Mouse (Mus musculus): ENCODE data around the gene Slc29a1. TPM values are rescaled to one million over a fixed set of nuclear protein-coding genes. Genes with fewer than 3 reads are reported as not detected.

The Slc29a1 gene
- total RNA-seq, 2 experiments from 2014 or later = 64.3 to 67.7 TPM

- no peak for ATAC-seq (replicated peaks; ENCODE audit: poor library complexity)
These were observed 7.5 kb downstream of the Slc29a1 start for GRCm38 (mm10) chr17:45591701-45592605.

GRCm38 (mm10) chr17:45590410-45590809 lies 9.0 kb downstream of the Slc29a1 start:
- ATAC-seq (replicated peaks; ENCODE audit: poor library complexity) = no peak

GRCm38 (mm10) chr17:45589844-45590243 lies 9.6 kb downstream of the Slc29a1 start:
- no peak for ATAC-seq (replicated peaks; ENCODE audit: poor library complexity)

GRCm38 (mm10) chr17:45589236-45589635 lies 10.2 kb downstream of the Slc29a1 start:
- ATAC-seq (replicated peaks; ENCODE audit: poor library complexity) = no peak

- no peak for ATAC-seq (replicated peaks; ENCODE audit: poor library complexity)
These were observed 11.0 kb downstream of the Slc29a1 start for GRCm38 (mm10) chr17:45588370-45588769.

GRCm38 (mm10) chr17:45586449-45586837 lies 13.0 kb downstream of the Slc29a1 start:
- 0 out of 2 replicates have a peak, but pooled peaks have one; percentile 5 for ATAC-seq (replicated peaks; ENCODE audit: poor library complexity)

- ATAC-seq (replicated peaks; ENCODE audit: poor library complexity) = no peak
These were observed 13.5 kb downstream of the Slc29a1 start for GRCm38 (mm10) chr17:45585725-45586448.

- ATAC-seq (replicated peaks; ENCODE audit: poor library complexity) = peak; percentile 44
These were observed 14.3 kb downstream of the Slc29a1 start for GRCm38 (mm10) chr17:45584939-45585678.

- ATAC-seq (replicated peaks; ENCODE audit: poor library complexity) = peak; percentile 15; the same call in 1 of the 2 replicates
These were observed 15.1 kb downstream of the Slc29a1 start for GRCm38 (mm10) chr17:45584096-45584896.

- no peak for ATAC-seq (replicated peaks; ENCODE audit: poor library complexity)
These were observed 16.6 kb downstream of the Slc29a1 start for GRCm38 (mm10) chr17:45582715-45583355.

- ATAC-seq (replicated peaks; ENCODE audit: poor library complexity) = peak; percentile 9; the same call in 1 of the 2 replicates
These were observed 17.2 kb downstream of the Slc29a1 start for GRCm38 (mm10) chr17:45582188-45582587.

GRCm38 (mm10) chr17:45581567-45581983 lies 17.8 kb downstream of the Slc29a1 start:
- ATAC-seq (replicated peaks; ENCODE audit: poor library complexity) = peak; percentile 56

- ATAC-seq (replicated peaks; ENCODE audit: poor library complexity) = no peak
These were observed 18.4 kb downstream of the Slc29a1 start for GRCm38 (mm10) chr17:45580958-45581477.

- no peak for ATAC-seq (replicated peaks; ENCODE audit: poor library complexity)
These were observed 19.9 kb downstream of the Slc29a1 start for GRCm38 (mm10) chr17:45579554-45579953.

- ATAC-seq (replicated peaks; ENCODE audit: poor library complexity) = 0 out of 2 replicates have a peak, but pooled peaks have one; percentile 10
These were observed 20.6 kb downstream of the Slc29a1 start for GRCm38 (mm10) chr17:45578843-45579242.

GRCm38 (mm10) chr17:45578242-45578641 lies 21.2 kb downstream of the Slc29a1 start:
- 0 out of 2 replicates have a peak, but pooled peaks have one; percentile 7 for ATAC-seq (replicated peaks; ENCODE audit: poor library complexity)

- no peak for ATAC-seq (replicated peaks; ENCODE audit: poor library complexity)
These were observed 24.1 kb downstream of the Slc29a1 start for GRCm38 (mm10) chr17:45575123-45575897.

- ATAC-seq (replicated peaks; ENCODE audit: poor library complexity) = peak; percentile 21
These were observed 25.2 kb downstream of the Slc29a1 start for GRCm38 (mm10) chr17:45574129-45574761.

All from megakaryocyte progenitor cell, adult 5-6 weeks (primary cell).